Mouse (Mus musculus): ENCODE results near the gene Pou2f2. TPM values are rescaled to one million over a fixed set of nuclear protein-coding genes. Genes with fewer than 3 reads are reported as not detected.

Pou2f2 gene
- polyA plus RNA-seq, 1 experiment from 2014 or later = 2.9 TPM

GRCm38 (mm10) chr7:25137553-25137952, 42.0 kb downstream of the Pou2f2 start:
- TF ChIP-seq EP300 (IDR thresholded peaks at IDR 0.05; ENCODE audit: low read depth) (no peak), CTCF (IDR thresholded peaks at IDR 0.05; ENCODE audit: low read depth) (no peak)
- no peak for ATAC-seq
- no peak overlapping the region for H3K9ac ChIP-seq (replicated peaks)
- no peaks in the 10 kb centered on the region for H3K9me3 ChIP-seq (ENCODE audit: low read length)
- H3K4me1 ChIP-seq (ENCODE audit: insufficient read depth) = peaks cover 2% of the 10 kb centered on the region; the same call in 1 of the 2 replicates
- no peak overlapping the region for H3K4me3 ChIP-seq (ENCODE audit: low read depth, low read length)
- peaks cover 36% of the 10 kb centered on the region for H3K27me3 ChIP-seq (ENCODE audit: insufficient read depth, low read length)
- no peak overlapping the region for H3K27ac ChIP-seq (ENCODE audit: low read depth)
- no peak overlapping the region for H3K4me2 ChIP-seq (ENCODE audit: low read depth, low read length)
- H3K36me3 ChIP-seq (replicated peaks; ENCODE audit: insufficient read depth, low read length) = no peaks in the 10 kb centered on the region
- WGBS (ENCODE audit: insufficient replicate concordance) = 43% methylated on average over 3 of the region's 3 CpGs
- DNase-seq = no peak

- 8% methylated on average over 33 of the region's 38 CpGs for WGBS (ENCODE audit: insufficient replicate concordance)
- Histone ChIP-seq H3K9ac (replicated peaks) (no peak overlapping the region), H3K27me3 (ENCODE audit: insufficient read depth, low read length) (peaks cover 43% of the 10 kb centered on the region), H3K27ac (ENCODE audit: low read depth) (no peak overlapping the region), H3K4me1 (ENCODE audit: insufficient read depth) (peaks cover 9% of the 10 kb centered on the region; the same call in 1 of the 2 replicates), H3K36me3 (replicated peaks; ENCODE audit: insufficient read depth, low read length) (no peaks in the 10 kb centered on the region), H3K4me3 (ENCODE audit: low read depth, low read length) (no peak overlapping the region), H3K4me2 (ENCODE audit: low read depth, low read length) (peak overlapping the region; percentile 68), H3K9me3 (ENCODE audit: low read length) (no peaks in the 10 kb centered on the region)
- ATAC-seq = peak; percentile 74
- peak; percentile 86 for DNase-seq
- TF ChIP-seq EP300 (IDR thresholded peaks at IDR 0.05; ENCODE audit: low read depth) (no peak), CTCF (IDR thresholded peaks at IDR 0.05; ENCODE audit: low read depth) (peak; percentile 94)
These were observed 46.2 kb downstream of the Pou2f2 start for GRCm38 (mm10) chr7:25133092-25134049.

DNA sequence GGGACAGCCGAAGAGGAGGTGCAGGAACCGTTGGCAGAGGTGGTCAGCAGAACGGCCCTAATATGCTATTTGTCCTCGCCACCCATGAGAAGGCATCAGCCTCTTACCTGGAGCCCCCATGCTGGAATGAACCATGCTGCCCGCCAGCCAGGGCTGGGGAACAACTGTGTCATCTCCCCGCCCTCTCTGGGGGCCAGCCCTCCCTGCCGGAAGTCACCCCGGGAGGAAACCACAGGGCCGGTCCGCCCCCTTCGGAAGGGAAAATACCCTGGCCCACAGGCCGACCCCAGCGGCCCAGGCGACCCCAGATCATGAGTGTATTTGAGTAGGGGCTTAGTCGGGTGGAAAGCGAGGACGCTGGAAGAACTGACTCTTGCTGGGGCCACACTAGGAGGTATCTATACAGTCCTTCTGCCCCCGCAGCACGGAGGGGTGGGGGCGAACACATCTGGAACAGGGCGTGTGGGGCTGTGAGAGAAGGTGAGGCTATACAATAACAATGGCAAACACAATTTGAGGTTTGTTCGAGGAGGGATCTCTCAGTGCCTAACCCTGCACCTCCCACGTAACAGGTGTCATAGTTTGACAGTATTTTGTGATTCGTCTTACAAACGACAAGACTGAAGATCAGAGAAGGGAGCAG, 47.1 kb downstream of the Pou2f2 start:
- H3K36me3 ChIP-seq (replicated peaks; ENCODE audit: insufficient read depth, low read length) = no peaks in the 10 kb centered on the region
- peaks cover 37% of the 10 kb centered on the region for H3K27me3 ChIP-seq (ENCODE audit: insufficient read depth, low read length)
- peak overlapping the region; percentile 33 for H3K4me3 ChIP-seq (ENCODE audit: low read depth, low read length)
- peak overlapping the region; percentile 16; the same call in 1 of the 2 replicates for H3K9ac ChIP-seq (replicated peaks)
- H3K4me1 ChIP-seq (ENCODE audit: insufficient read depth) = peaks cover 9% of the 10 kb centered on the region; the same call in 1 of the 2 replicates
- ATAC-seq = peak; percentile 22
- 3% methylated on average over 25 of the region's 25 CpGs for WGBS (ENCODE audit: insufficient replicate concordance)
- no peak overlapping the region for H3K27ac ChIP-seq (ENCODE audit: low read depth)
- TF ChIP-seq EP300 (IDR thresholded peaks at IDR 0.05; ENCODE audit: low read depth) (no peak), CTCF (IDR thresholded peaks at IDR 0.05; ENCODE audit: low read depth) (no peak)
- peak overlapping the region; percentile 68 for H3K4me2 ChIP-seq (ENCODE audit: low read depth, low read length)
- DNase-seq = peak; percentile 60
- no peaks in the 10 kb centered on the region for H3K9me3 ChIP-seq (ENCODE audit: low read length)

DNA sequence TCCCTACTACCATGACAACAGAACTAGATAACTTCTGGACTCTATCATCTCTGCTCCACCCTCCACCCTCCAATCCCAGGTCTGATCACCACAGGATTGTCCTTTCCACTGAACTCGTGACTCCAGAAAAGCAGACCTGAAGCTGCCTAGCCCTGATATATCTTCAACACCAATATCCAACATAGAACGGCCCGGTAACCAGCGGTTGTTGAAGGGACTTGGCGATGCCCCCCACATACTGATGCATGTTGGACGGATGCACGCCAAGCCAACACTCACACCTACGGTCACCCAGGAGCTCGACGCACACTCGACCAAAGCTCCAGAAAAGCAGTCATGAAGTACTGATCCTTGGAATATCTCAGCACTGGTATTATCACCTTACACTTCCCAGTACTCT, 48.3 kb downstream of the Pou2f2 start:
- peaks cover 37% of the 10 kb centered on the region for H3K27me3 ChIP-seq (ENCODE audit: insufficient read depth, low read length)
- WGBS (ENCODE audit: insufficient replicate concordance) = 73% methylated on average over 11 of the region's 11 CpGs
- no peaks in the 10 kb centered on the region for H3K36me3 ChIP-seq (replicated peaks; ENCODE audit: insufficient read depth, low read length)
- no peaks in the 10 kb centered on the region for H3K9me3 ChIP-seq (ENCODE audit: low read length)
- H3K4me2 ChIP-seq (ENCODE audit: low read depth, low read length) = peak overlapping the region; percentile 68
- H3K4me1 ChIP-seq (ENCODE audit: insufficient read depth) = peaks cover 9% of the 10 kb centered on the region; the same call in 1 of the 2 replicates
- no peak for DNase-seq
- TF ChIP-seq CTCF (IDR thresholded peaks at IDR 0.05; ENCODE audit: low read depth) (no peak), EP300 (IDR thresholded peaks at IDR 0.05; ENCODE audit: low read depth) (no peak)
- no peak overlapping the region for H3K27ac ChIP-seq (ENCODE audit: low read depth)
- no peak overlapping the region for H3K4me3 ChIP-seq (ENCODE audit: low read depth, low read length)
- ATAC-seq = no peak
- no peak overlapping the region for H3K9ac ChIP-seq (replicated peaks)

- 66% methylated on average over 11 of the region's 11 CpGs for WGBS (ENCODE audit: insufficient replicate concordance)
- Histone ChIP-seq H3K4me1 (ENCODE audit: insufficient read depth) (peaks cover 9% of the 10 kb centered on the region; the same call in 1 of the 2 replicates), H3K36me3 (replicated peaks; ENCODE audit: insufficient read depth, low read length) (no peaks in the 10 kb centered on the region), H3K4me3 (ENCODE audit: low read depth, low read length) (no peak overlapping the region), H3K9me3 (ENCODE audit: low read length) (no peaks in the 10 kb centered on the region), H3K27ac (ENCODE audit: low read depth) (no peak overlapping the region), H3K27me3 (ENCODE audit: insufficient read depth, low read length) (peaks cover 35% of the 10 kb centered on the region), H3K9ac (replicated peaks) (no peak overlapping the region), H3K4me2 (ENCODE audit: low read depth, low read length) (peak overlapping the region; percentile 68; the same call in 1 of the 2 replicates)
- no peak for TF ChIP-seq EP300 (IDR thresholded peaks at IDR 0.05; ENCODE audit: low read depth)
- no peak for TF ChIP-seq CTCF (IDR thresholded peaks at IDR 0.05; ENCODE audit: low read depth)
- DNase-seq (no peak), ATAC-seq (no peak)
These were observed 49.0 kb downstream of the Pou2f2 start for GRCm38 (mm10) chr7:25130565-25130964.
